Mouse (Mus musculus) intestine, embryonic 16.5 days (tissue): Measurements from ENCODE around the gene Ppm1j. TPM values are rescaled to one million over a fixed set of nuclear protein-coding genes. Genes with fewer than 3 reads are reported as not detected.
A peak's percentile ranks its signal among the peaks of the same experiment; 100 is the strongest.
"Not testable (repeated sequence)": the region's sequence is repeated elsewhere in the genome, so short reads cannot be mapped to it uniquely, and the experiment has no call there.

Experiments
- ATAC-seq: fragments of 200-750 bp; cut with Nextera tagmentation; 2 replicates; pipeline ENCODE4 v1.8.0; 2017; ENCODE audit warnings: moderate TSS enrichment, moderate library complexity
- H3K27ac ChIP-seq: fragments of 300-500 bp; sonication (generic); 2 replicates; pipeline ENCODE4 v1.5.1; 2014; ENCODE audit warnings: mild to moderate bottlenecking, low read length
- H3K27me3 ChIP-seq: fragments of 300-500 bp; sonication (generic); replicated peaks from 2 replicates; pipeline ENCODE4 v1.6.1; 2014; ENCODE audit warnings: low read length, control low read depth, mixed read lengths; ENCODE audit not compliant: control insufficient read depth, insufficient read depth
- H3K36me3 ChIP-seq: fragments of 300-500 bp; sonication (generic); 2 replicates; pipeline ENCODE4 v1.6.1; 2014; ENCODE audit warnings: low read length, control low read depth; ENCODE audit not compliant: control insufficient read depth, insufficient read depth
- H3K4me1 ChIP-seq: fragments of 300-500 bp; sonication (generic); 2 replicates; pipeline ENCODE4 v1.6.1; 2014; ENCODE audit warnings: low read length, control low read depth, mixed read lengths; ENCODE audit not compliant: control insufficient read depth, insufficient read depth
- H3K4me2 ChIP-seq: fragments of 300-500 bp; sonication (generic); 2 replicates; pipeline ENCODE4 v1.6.1; 2014; ENCODE audit warnings: low read depth, low read length, control low read depth
- H3K4me3 ChIP-seq: fragments of 300-500 bp; sonication (generic); 2 replicates; pipeline ENCODE4 v1.5.1; 2014; ENCODE audit warnings: mild to moderate bottlenecking, low read length
- H3K9ac ChIP-seq: fragments of 300-500 bp; sonication (generic); 2 replicates; pipeline ENCODE4 v1.6.1; 2014; ENCODE audit warnings: low read depth, low read length
- H3K9me3 ChIP-seq: fragments of 300-500 bp; sonication (generic); 2 replicates; pipeline ENCODE4 v1.6.1; 2016; ENCODE audit warnings: low read length, control low read depth; ENCODE audit not compliant: control insufficient read depth
- WGBS: fragments of 180-500 bp; shearing (Covaris S2); extraction: QIAGEN DNeasy Blood & Tissue Kit; methylation state at CpG from one replicate; pipeline ENCODE4 v1.1.7; 2014; 5-methylcytosine and 5-hydroxymethylcytosine counted together
- polyA plus RNA-seq: library from polyadenylated mRNA; unstranded; fragments of >200 nt; fragmentation: Nextera tagmentation; extraction: Ambion mirVana; gene quantifications from 2 replicates; pipeline ENCODE4 v1.2.1, GENCODE M21; 2015

Gene Ppm1j
- polyA plus RNA-seq, result 4.3 and 5.2 TPM in 2 replicates

DNA sequence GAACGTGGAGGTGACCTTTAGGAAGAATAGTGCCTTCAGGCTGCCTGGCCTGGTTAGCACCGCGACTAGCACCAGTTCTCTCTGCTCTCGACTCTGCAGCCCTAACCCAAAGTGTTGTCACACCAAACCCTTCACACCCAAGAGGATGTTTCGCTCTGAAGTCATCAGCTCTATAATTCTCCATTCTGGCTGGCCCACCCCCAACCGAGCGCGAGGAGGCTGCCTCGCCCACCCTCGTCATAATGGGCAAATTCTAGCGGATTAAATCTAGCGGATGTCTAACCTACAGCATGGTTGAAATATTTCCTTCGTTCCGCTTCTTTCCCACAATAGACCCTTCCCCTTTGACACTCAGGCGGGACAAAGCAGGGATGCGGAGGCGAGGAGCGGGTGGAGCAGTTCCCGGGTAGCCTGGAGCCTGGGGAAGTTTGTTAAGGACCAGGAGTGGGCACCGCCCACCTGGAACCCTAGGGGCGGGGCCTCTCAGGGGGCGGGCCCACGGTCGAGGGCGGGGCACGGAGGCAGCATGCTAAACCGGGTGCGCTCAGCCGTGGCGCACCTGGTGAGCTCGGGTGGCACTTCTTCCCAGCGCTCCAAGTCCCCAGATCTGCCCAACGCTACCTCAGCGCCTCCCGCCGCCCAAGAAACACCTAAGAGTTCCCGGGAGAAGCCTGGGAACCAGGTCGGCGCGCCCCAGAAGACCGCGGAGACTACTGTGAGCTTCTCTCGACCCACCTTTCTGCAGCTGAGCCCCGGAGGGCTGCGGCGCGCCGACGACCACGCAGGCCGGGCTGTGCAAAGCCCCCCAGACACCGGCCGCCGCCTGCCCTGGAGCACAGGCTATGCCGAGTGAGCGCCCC, at the start of gene Ppm1j:
Gene Ppm1j (plus strand): TSS at position 496 of the 860 bp plus-strand sequence.
- peak within 1 kb of the TSS; percentile 98 for H3K4me2 ChIP-seq
- peak; percentile 80 for ATAC-seq
- peaks cover 29% of the 10 kb centered on the region for H3K4me1 ChIP-seq
- H3K4me3 ChIP-seq, result peak within 1 kb of the TSS; percentile 57
- no peaks in the 10 kb centered on the region for H3K36me3 ChIP-seq
- peaks cover 54% of the 10 kb centered on the region for H3K27me3 ChIP-seq
- H3K27ac ChIP-seq, result no peak within 1 kb of the TSS
- peak within 1 kb of the TSS; percentile 66 for H3K9ac ChIP-seq
- H3K9me3 ChIP-seq, result no peaks in the 10 kb centered on the region
- under 1% methylated on average over 56 of the region's 56 CpGs for WGBS

DNA sequence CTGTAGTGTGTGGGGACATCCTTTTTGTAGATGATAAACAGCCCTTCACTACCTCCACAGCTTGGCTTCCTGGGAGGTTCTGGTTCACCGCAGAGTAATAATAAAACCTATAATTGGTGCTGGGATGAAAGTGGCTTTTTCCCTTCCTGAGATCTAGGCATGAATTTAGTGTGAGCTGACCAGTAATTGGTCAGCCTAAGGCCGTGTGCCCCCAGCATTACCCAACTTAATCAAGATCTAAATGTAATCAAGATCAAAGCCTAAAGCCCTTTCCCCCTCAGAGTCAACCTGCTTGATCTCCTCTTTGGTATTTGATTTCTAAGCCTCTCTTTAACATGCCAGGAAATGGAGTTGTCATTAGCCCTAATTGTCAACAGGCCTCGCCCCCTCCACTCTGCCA, 47.9 kb upstream of the Ppm1j start:
- H3K4me3 ChIP-seq, result no peak overlapping the region
- ATAC-seq, result no peak
- H3K9ac ChIP-seq, result no peak overlapping the region
- no peak overlapping the region for H3K4me2 ChIP-seq
- no peaks in the 10 kb centered on the region for H3K9me3 ChIP-seq
- no peaks in the 10 kb centered on the region for H3K36me3 ChIP-seq
- no peak overlapping the region for H3K27ac ChIP-seq
- H3K27me3 ChIP-seq, result no peaks in the 10 kb centered on the region
- WGBS, result 61% methylated on average over 3 of the region's 3 CpGs
- no peaks in the 10 kb centered on the region for H3K4me1 ChIP-seq

DNA sequence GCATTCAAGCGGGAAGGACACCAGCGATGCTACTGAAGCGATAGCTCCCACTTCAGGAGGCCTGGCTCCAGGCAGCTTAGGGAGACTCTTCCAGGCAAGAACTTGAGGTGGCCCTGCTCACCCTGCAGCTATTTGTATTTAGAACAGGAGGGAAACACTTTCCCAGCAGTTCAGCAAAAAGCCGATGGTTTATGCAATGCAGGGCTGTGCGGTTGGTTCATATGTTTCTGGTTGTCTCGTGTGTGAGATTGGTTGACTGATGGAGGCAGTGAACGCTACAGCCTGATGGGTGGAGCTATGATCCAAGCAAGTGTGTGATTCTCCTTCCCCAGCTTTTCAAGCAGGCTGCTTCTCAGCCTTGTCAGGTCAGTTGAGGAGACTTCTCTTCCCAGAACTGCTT, 46.2 kb upstream of the Ppm1j start:
- ATAC-seq, result no peak
- H3K27me3 ChIP-seq, result no peaks in the 10 kb centered on the region
- no peaks in the 10 kb centered on the region for H3K9me3 ChIP-seq
- H3K4me2 ChIP-seq, result no peak overlapping the region
- H3K27ac ChIP-seq, result no peak overlapping the region
- H3K4me1 ChIP-seq, result no peaks in the 10 kb centered on the region
- no peaks in the 10 kb centered on the region for H3K36me3 ChIP-seq
- H3K9ac ChIP-seq, result no peak overlapping the region
- no peak overlapping the region for H3K4me3 ChIP-seq
- 55% methylated on average over 7 of the region's 7 CpGs for WGBS

DNA sequence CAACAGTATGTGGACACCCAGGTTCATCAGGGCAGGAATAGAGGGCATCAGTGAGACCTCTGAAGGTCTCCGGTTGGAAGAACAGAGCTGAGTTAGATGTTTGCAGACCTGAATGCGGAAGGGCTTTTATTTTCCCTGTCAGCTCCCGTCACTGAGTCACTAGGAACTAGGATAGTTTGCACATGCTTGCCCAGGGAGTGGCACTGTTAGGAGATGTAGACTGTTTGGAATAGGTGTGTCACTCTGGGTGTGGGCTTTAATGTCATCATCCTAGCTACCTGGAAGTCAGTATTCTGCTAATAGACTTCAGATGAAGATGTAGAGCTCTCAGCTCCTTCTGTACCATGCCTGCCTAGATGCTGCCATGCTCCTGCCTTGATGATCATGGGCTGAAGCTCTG, 38.9 kb upstream of the Ppm1j start:
- Histone ChIP-seq H3K9ac (no peak overlapping the region), H3K4me1 (no peaks in the 10 kb centered on the region), H3K9me3 (no peaks in the 10 kb centered on the region), H3K4me3 (no peak overlapping the region), H3K27me3 (no peaks in the 10 kb centered on the region), H3K36me3 (no peaks in the 10 kb centered on the region), H3K4me2 (no peak overlapping the region), H3K27ac (no peak overlapping the region)
- 62% methylated on average over 3 of the region's 3 CpGs for WGBS
- ATAC-seq, result peak; percentile 53; the same call in 1 of the 2 replicates

DNA sequence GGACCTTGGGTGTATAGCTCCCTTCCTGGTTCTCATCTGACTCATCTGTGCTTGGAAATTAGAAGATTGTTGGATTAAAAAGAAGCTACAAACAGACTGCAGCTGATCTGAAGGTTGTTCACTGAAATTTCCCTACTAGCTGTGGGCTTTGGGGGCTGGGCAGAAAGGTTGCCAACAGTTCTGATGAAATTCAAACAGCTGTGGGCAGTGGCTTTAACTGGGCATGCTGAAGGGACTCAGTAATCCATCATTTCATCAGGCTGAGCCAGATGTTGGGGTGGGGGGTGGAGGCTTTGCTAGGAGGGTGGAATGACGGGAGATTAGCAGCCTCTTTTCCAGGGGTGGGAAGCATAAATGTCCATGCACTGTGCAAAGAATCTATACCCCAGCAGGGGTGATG, 37.7 kb upstream of the Ppm1j start:
- no peak overlapping the region for H3K4me3 ChIP-seq
- H3K4me1 ChIP-seq, result no peaks in the 10 kb centered on the region
- 55% methylated on average over 1 of the region's 1 CpGs for WGBS
- H3K4me2 ChIP-seq, result no peak overlapping the region
- H3K9me3 ChIP-seq, result no peaks in the 10 kb centered on the region
- H3K9ac ChIP-seq, result no peak overlapping the region
- H3K27me3 ChIP-seq, result no peaks in the 10 kb centered on the region
- no peak for ATAC-seq
- no peak overlapping the region for H3K27ac ChIP-seq
- H3K36me3 ChIP-seq, result no peaks in the 10 kb centered on the region

DNA sequence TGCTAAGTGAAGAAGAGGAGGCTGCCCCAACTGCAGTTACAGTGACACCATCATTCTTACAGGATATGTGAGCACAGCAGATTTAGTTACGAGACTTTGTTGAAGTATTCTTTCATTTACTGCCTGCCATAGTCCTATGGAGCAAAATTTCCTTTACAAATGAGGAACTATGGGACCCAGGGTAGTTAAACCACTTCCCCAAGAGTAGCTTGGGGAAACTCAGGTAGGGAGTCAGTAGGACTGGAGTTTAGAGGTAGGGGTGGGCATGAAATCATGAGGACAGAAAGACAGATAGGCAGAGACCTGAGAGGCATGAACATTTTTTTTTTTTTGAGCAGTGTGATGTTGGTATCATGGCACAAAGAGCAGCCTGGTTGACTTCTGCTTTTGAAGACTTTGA, 37.0 kb upstream of the Ppm1j start:
- H3K9ac ChIP-seq, result no peak overlapping the region
- no peak overlapping the region for H3K27ac ChIP-seq
- no peak for ATAC-seq
- no peaks in the 10 kb centered on the region for H3K4me1 ChIP-seq
- no peak overlapping the region for H3K4me3 ChIP-seq
- H3K9me3 ChIP-seq, result no peaks in the 10 kb centered on the region
- no peak overlapping the region for H3K4me2 ChIP-seq
- no peaks in the 10 kb centered on the region for H3K36me3 ChIP-seq
- no peaks in the 10 kb centered on the region for H3K27me3 ChIP-seq
- 74% methylated on average over 1 of the region's 1 CpGs for WGBS

DNA sequence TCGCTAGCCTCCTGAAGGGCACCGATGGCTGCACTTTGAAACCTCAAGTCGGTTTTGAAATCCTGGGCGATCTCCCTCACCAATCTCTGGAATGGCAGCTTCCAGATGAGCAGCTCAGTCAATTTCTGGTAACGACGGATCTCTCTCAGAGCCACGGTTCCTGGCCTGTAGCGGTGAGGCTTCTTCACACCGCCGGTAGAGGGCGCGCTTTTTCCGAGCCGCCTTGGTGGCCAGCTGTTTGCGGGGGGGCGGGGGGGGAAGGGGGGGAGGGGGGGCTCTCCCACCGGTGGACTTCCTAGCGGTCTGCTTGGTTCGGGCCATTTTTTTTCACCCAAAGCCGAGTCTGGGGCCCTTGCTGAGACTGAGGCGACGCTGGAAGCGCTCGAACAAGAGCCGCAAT, 28.0 kb upstream of the Ppm1j start:
- not testable (repeated sequence) for H3K27ac ChIP-seq, H3K4me3 ChIP-seq, H3K4me1 ChIP-seq, H3K36me3 ChIP-seq, H3K4me2 ChIP-seq, H3K9me3 ChIP-seq, ATAC-seq, H3K9ac ChIP-seq, H3K27me3 ChIP-seq
- WGBS, result 17% methylated on average over 20 of the region's 25 CpGs

DNA sequence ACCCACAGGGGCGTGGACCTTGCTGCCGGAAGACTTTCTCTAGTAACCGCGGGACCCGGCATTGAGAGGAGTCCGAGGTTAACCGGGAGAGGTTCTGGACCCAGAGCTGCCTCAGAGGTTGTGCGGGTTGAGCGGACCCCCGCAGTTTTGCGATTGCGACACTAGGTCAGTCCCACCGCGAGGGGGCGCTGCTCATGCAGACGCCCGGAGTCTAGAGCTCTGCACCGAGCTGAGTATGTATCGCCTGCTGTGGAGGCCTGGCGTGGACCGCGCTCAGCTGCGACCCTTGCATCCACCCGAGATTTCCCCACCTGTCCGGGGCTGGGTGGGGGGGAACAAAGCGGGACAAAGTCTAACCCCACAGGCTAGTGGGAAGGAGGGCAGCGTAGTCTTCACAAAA, 22.4 kb upstream of the Ppm1j start:
- peak overlapping the region; percentile 59 for H3K9ac ChIP-seq
- under 1% methylated on average over 27 of the region's 27 CpGs for WGBS
- no peak overlapping the region for H3K27ac ChIP-seq
- peak overlapping the region; percentile 45 for H3K4me3 ChIP-seq
- H3K4me2 ChIP-seq, result peak overlapping the region; percentile 86
- peak; percentile 69 for ATAC-seq
- H3K36me3 ChIP-seq, result no peaks in the 10 kb centered on the region
- peaks cover 3% of the 10 kb centered on the region; the same call in 1 of the 2 replicates for H3K4me1 ChIP-seq
- peaks cover 8% of the 10 kb centered on the region; the same call in 1 of the 2 replicates for H3K27me3 ChIP-seq
- H3K9me3 ChIP-seq, result no peaks in the 10 kb centered on the region

DNA sequence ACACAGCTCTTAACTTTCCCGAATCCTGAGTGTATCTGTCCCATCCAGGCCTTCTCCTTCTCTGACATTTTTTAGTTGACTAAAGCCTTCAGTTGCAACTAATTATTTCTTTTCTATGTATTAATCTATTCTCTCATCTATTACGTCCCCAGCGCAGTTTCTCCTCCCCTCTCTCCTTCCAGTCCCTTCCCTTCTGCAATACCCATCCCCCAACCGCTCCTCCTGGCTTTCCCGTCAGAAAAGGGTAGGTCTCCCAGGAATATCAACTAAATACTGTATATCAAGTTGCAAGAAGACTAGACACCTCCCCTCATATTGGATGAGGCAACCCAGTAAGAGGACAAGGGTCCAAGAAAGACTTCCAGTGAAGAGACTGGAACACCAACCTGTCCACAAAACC, 22.0 kb upstream of the Ppm1j start:
- ATAC-seq, result no peak
- H3K4me3 ChIP-seq, result peak overlapping the region; percentile 45
- H3K9ac ChIP-seq, result peak overlapping the region; percentile 59
- no peak overlapping the region for H3K27ac ChIP-seq
- peaks cover 3% of the 10 kb centered on the region; the same call in 1 of the 2 replicates for H3K4me1 ChIP-seq
- 16% methylated on average over 5 of the region's 5 CpGs for WGBS
- peaks cover 8% of the 10 kb centered on the region; the same call in 1 of the 2 replicates for H3K27me3 ChIP-seq
- no peaks in the 10 kb centered on the region for H3K9me3 ChIP-seq
- H3K36me3 ChIP-seq, result no peaks in the 10 kb centered on the region
- peak overlapping the region; percentile 86 for H3K4me2 ChIP-seq
